Comparison of ENCODE assay signal across 10 mouse cellular contexts in the genomic region with DNA sequence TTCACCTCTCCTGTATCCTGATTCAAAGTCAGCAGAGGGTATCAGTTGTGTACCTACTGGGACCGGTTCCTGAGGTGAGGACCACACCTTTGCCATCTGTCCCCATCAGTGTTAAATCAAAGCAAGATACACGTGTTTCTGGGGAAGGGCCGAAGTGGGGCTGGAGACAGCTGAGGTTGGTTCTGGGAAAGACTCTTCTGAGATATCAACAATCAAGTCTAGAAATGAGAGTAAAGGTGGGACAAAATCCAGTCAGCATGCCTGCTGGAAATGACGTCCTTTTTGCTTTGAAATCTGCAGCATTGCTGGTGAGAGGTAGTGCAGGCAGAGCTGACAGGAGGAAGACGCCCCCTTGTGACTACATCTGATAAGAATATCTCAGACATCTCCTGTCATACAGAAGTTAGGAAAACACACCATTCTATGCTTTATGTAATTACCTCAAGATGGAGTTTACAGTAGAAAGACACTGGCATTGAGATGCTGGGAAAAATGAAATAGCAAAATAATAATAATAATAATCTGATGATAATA. TPM values are rescaled to one million over a fixed set of nuclear protein-coding genes. Genes with fewer than 3 reads are reported as not detected.
DNase-seq lines count a peak whose midpoint lies in the region; TF ChIP-seq lines count a peak whose summit lies in the region.
"Had no signal": no experiment of that assay in that cellular context is flagged by ENCODE, and none has a peak within 500 bp of the region (broad histone marks: within the 10 kb centered on the region; RNA-seq: fewer than 3 reads in every experiment).

No protein-coding gene starts in this region.

- peak; percentile 66 for TF ChIP-seq CTCF in layer of hippocampus, adult 2 months (conservative IDR thresholded peaks at IDR 0.05)

- DNase-seq in adrenal gland, postnatal 10 days = peak; percentile 20
- DNase-seq in adrenal gland, postnatal 4 days (ENCODE audit: low spot score in 2 of 2) = no peak
- no peak for DNase-seq in layer of hippocampus, adult 2 months (ENCODE audit: low spot score in 2 of 2)
- no peak for DNase-seq in layer of hippocampus, adult 8-10 months (ENCODE audit: low spot score in 2 of 2)
- peak; percentile 78 for DNase-seq in brain, adult 2 months (ENCODE audit: low read depth, low spot score)
- peak; percentile 35 for DNase-seq in embryo, embryonic 11 days
- DNase-seq in ovary, postnatal 14 days (ENCODE audit: low spot score) = no peak
- no peak for DNase-seq in spleen, postnatal 36 days (ENCODE audit: low spot score in 2 of 2)
- DNase-seq: heart, postnatal 4 days had no signal

- H3K4me3 ChIP-seq in layer of hippocampus, adult 2 months = no peak overlapping the region
- H3K4me3 ChIP-seq: midbrain, embryonic 12.5 days had no signal

- no peak overlapping the region for H3K27ac ChIP-seq in layer of hippocampus, adult 2 months
- H3K27ac ChIP-seq: midbrain, embryonic 12.5 days had no signal

RNA-seq across cellular contexts. Expression of a gene that starts 4.0 kb away (rescaled TPM):
- total RNA-seq in adrenal gland, postnatal 10 days (2021) = 10 to 100 TPM; 15.6 to 28.3 TPM
- 10 to 100 TPM; 12.8 to 14.5 TPM for total RNA-seq in adrenal gland, postnatal 4 days (2021)
- total RNA-seq in layer of hippocampus, adult 2 months (2021) = under 1 TPM; 0.64 to 0.72 TPM
- total RNA-seq in layer of hippocampus, adult 8-10 months (2022) = under 1 TPM; 0.83 to 0.94 (median 0.88) TPM

Comparison
In these comparisons a context has a peak if more than half of its experiments do, and no peak if none do; other contexts are left out.
1. DNase-seq: peak in adrenal gland, postnatal 10 days (single experiment), brain, adult 2 months (single experiment) and embryo, embryonic 11 days (single experiment); none in adrenal gland, postnatal 4 days (0 of 2), layer of hippocampus, adult 2 months (0 of 2), layer of hippocampus, adult 8-10 months (0 of 2), ovary, postnatal 14 days (single experiment) and spleen, postnatal 36 days (0 of 2).
2. RNA of a gene that starts 4.0 kb away (total RNA-seq): 15.6 to 28.3 TPM in adrenal gland, postnatal 10 days and 12.8 to 14.5 TPM in adrenal gland, postnatal 4 days; 0.83 to 0.94 TPM in layer of hippocampus, adult 8-10 months and 0.64 to 0.72 TPM in layer of hippocampus, adult 2 months; every median in the first group is over 4 times any median in the second.